Mouse (Mus musculus) heart, postnatal 0 days (tissue): Measurements from ENCODE around the gene Arpc1b.
"Not testable (repeated sequence)": the region's sequence is repeated elsewhere in the genome, so short reads cannot be mapped to it uniquely, and the experiment has no call there.

ENCODE experiments used
- CTCF ChIP-seq: IDR thresholded peaks from 2 replicates; pipeline ENCODE4 v1.5.1; 2016; ENCODE audit warnings: antibody characterized with exemption, control low read depth, low read depth
- EP300 ChIP-seq: IDR thresholded peaks from 2 replicates; pipeline ENCODE4 v1.6.1; 2016; ENCODE audit warnings: antibody characterized with exemption, low read depth

DNA sequence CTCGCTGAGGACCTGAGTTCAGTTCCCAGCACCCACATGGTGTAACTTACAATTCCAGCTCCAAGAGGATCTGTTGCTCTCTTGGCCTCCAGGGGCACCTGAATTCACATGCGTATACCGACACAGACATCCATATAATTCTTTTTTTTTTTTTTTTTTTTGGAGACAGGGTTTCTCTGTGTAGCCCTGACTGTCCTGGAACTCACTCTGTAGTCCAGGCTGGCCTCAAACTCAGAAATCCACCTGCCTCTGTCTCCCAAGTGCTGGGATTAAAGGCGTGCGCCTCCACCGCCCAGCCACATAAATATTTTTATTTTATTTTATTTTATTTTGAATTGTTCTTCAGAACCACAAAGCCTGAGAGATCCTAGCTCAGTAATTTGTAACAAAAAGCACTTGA, 30.8 kb upstream of the Arpc1b start:
- not testable (repeated sequence) for TF ChIP-seq CTCF, EP300
